Mouse (Mus musculus) liver, embryonic 14.5 days (tissue): Measurements from ENCODE around the gene Hunk.

Experiments used
- CTCF ChIP-seq: IDR thresholded peaks from 2 replicates; pipeline ENCODE4 v1.5.1; 2016; ENCODE audit warnings: antibody characterized with exemption, low read depth, control low read depth
- EP300 ChIP-seq: IDR thresholded peaks from 2 replicates; pipeline ENCODE4 v1.6.1; 2016; ENCODE audit warnings: antibody characterized with exemption, low read depth

DNA sequence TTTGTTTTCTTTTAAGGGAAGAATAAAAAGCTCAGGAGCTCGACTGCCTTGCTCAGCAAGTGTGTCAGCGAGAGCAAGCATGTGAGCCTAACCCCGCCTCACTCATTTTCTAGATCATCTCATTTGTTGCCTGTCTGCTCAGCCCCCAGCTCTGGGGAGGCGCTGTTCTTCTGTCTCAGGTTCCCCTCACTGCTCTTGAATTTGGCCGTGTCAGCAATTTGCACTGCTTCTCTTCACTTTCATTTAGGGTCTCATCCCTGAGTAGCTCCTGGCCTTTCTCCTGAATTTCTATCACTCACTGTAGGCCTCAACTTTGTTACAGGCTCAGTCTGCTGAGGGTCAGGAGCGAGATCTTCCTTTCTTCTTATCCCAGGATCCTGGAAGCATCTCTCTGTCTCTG, 53.7 kb downstream of the Hunk start:
- TF ChIP-seq CTCF (no peak), EP300 (no peak)
